Mouse (Mus musculus) gastrocnemius, postnatal 25 days (tissue): Measurements from ENCODE around the gene Mical2. TPM values are rescaled to one million over a fixed set of nuclear protein-coding genes. Genes with fewer than 3 reads are reported as not detected.

Experiments used
- DNase-seq: peaks from one replicate; pipeline ENCODE4 v3.0.0; 2022
- long read RNA-seq, 2 experiments: library from polyadenylated mRNA; stranded (forward); transcript quantifications; one replicate each; pipeline ENCODE4 v2.0.0; 2021
- total RNA-seq, 2 experiments: library from RNA; stranded (reverse); gene quantifications; 1 replicate in 1 of 2; 2 replicates in 1 of 2; pipeline ENCODE4 v1.2.3; 2021

Mical2 gene
- 100 to 1,000 TPM in 1 of 2 experiments, 10 to 100 TPM in 1; 36.1 to 131 TPM for total RNA-seq
- long read RNA-seq, experiment 1, partial matches to known transcripts, result 8 of 26 reads
- long read RNA-seq, experiment 1, other reads (novel, unspliced or antisense), result 18 of 26 reads
- long read RNA-seq, experiment 2, partial matches to known transcripts, result 9 of 39 reads
- long read RNA-seq, experiment 2, other reads (novel, unspliced or antisense), result 30 of 39 reads

GRCm38 (mm10) chr7:112225615-112226262, at the start of gene Mical2:
TSS of gene Mical2 (plus strand) at chr7:112225856.
- peak; percentile 91 for DNase-seq

GRCm38 (mm10) chr7:112176627-112177026, 49.0 kb upstream of the Mical2 start:
- no peak for DNase-seq

GRCm38 (mm10) chr7:112180235-112180705, 45.4 kb upstream of the Mical2 start:
- DNase-seq, result peak; percentile 71

- peak; percentile 79 for DNase-seq
Measured at GRCm38 (mm10) chr7:112183258-112183841, 42.3 kb upstream of the Mical2 start.

- DNase-seq, result no peak
Measured at GRCm38 (mm10) chr7:112184519-112185225, 41.0 kb upstream of the Mical2 start.

GRCm38 (mm10) chr7:112185226-112185745, 40.4 kb upstream of the Mical2 start:
- peak; percentile 87 for DNase-seq

- DNase-seq, result no peak
Measured at GRCm38 (mm10) chr7:112186871-112187270, 38.8 kb upstream of the Mical2 start.

GRCm38 (mm10) chr7:112187536-112188459, 37.9 kb upstream of the Mical2 start:
- DNase-seq, result no peak

GRCm38 (mm10) chr7:112192237-112192636, 33.4 kb upstream of the Mical2 start:
- peak; percentile 87 for DNase-seq

GRCm38 (mm10) chr7:112192778-112193177, 32.9 kb upstream of the Mical2 start:
- DNase-seq, result no peak

GRCm38 (mm10) chr7:112194286-112194685, 31.4 kb upstream of the Mical2 start:
- peak; percentile 69 for DNase-seq

- no peak for DNase-seq
Measured at GRCm38 (mm10) chr7:112197461-112197860, 28.2 kb upstream of the Mical2 start.

GRCm38 (mm10) chr7:112199343-112199742, 26.3 kb upstream of the Mical2 start:
- DNase-seq, result no peak

GRCm38 (mm10) chr7:112200761-112201160, 24.9 kb upstream of the Mical2 start:
- no peak for DNase-seq

- no peak for DNase-seq
Measured at GRCm38 (mm10) chr7:112202194-112202593, 23.5 kb upstream of the Mical2 start.

GRCm38 (mm10) chr7:112202843-112203242, 22.8 kb upstream of the Mical2 start:
- DNase-seq, result no peak

- DNase-seq, result no peak
Measured at GRCm38 (mm10) chr7:112203937-112204336, 21.7 kb upstream of the Mical2 start.

- DNase-seq, result no peak
Measured at GRCm38 (mm10) chr7:112204380-112204963, 21.2 kb upstream of the Mical2 start.

GRCm38 (mm10) chr7:112205513-112205912, 20.1 kb upstream of the Mical2 start:
- no peak for DNase-seq

- no peak for DNase-seq
Measured at GRCm38 (mm10) chr7:112207717-112208116, 17.9 kb upstream of the Mical2 start.
